Mouse (Mus musculus) gonadal fat pad, adult 2 months (tissue): Measurements from ENCODE around the gene Srsf6. TPM values are rescaled to one million over a fixed set of nuclear protein-coding genes. Genes with fewer than 3 reads are reported as not detected.

Source experiments
- DNase-seq: peaks from one replicate; pipeline ENCODE4 v3.0.0-alpha.2; 2012; ENCODE audit warnings: low read depth
- polyA plus RNA-seq: library from polyadenylated mRNA; depleted of rRNA; stranded (reverse); fragments of >200 nt; gene quantifications from 2 replicates; pipeline ENCODE4 v1.2.3, GENCODE M21; 2012; rRNA removed

The Srsf6 gene
- polyA plus RNA-seq, 1 experiment: 85.3 TPM

GRCm38 (mm10) chr2:162984381-162984780 is 53.1 kb downstream of the Srsf6 start:
- no peak for DNase-seq

DNA sequence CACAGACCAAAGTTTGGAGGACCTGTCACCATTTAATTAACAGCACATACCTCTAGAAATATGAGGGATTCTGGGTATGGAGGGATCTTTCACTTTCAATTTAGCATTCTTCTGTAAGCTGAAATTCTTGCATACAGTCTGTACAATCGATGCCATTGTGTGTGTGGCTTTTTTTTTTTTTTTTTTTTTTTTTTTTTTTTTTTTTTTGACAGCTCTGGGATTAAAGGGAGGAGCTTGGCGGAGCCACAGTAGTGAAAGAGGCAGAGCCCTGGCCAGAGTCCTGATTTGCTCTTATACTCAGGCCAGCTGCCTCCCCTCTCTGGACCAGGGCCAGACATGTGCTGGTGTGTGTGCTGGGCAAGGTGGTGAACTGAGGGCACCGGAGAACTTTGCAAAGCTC is 54.6 kb downstream of the Srsf6 start:
- DNase-seq: no peak

Other genes with a start within 250 kb of the Srsf6 start
- gene L3mbtl1, start 11.9 kb downstream of the Srsf6 start, polyA plus RNA-seq: 0.28 and 0.46 TPM in 2 replicates
- 0.09 and 0.12 TPM in 2 replicates for gene Sgk2, start 55.8 kb downstream of the Srsf6 start, polyA plus RNA-seq
- gene Ift52, start 85.8 kb downstream of the Srsf6 start, polyA plus RNA-seq: 34.3 and 35.2 TPM in 2 replicates
- gene Mybl2, start 123.2 kb downstream of the Srsf6 start, polyA plus RNA-seq: 1.7 and 2.2 TPM in 2 replicates
- 1.0 and 1.3 TPM in 2 replicates for gene Gtsf1l, start 156.3 kb downstream of the Srsf6 start, polyA plus RNA-seq